Mouse (Mus musculus) midbrain, embryonic 12.5 days (tissue): ENCODE results near the gene Rftn2. TPM values are rescaled to one million over a fixed set of nuclear protein-coding genes. Genes with fewer than 3 reads are reported as not detected.
A peak's percentile ranks its signal among the peaks of the same experiment; 100 is the strongest.
"Not testable (repeated sequence)": the region's sequence is repeated elsewhere in the genome, so short reads cannot be mapped to it uniquely, and the experiment has no call there.

Source experiments
- ATAC-seq: fragments of 200-750 bp; cut with Nextera tagmentation; 2 replicates; pipeline ENCODE4 v1.8.0; 2017; ENCODE audit warnings: low read depth, moderate TSS enrichment, moderate library complexity; ENCODE audit not compliant: low FRiP score
- H3K27ac ChIP-seq: fragments of 300-500 bp; sonication (generic); replicated peaks from 2 replicates; pipeline ENCODE4 v1.5.1; 2016; ENCODE audit warnings: mild to moderate bottlenecking
- H3K27me3 ChIP-seq: fragments of 300-500 bp; sonication (generic); 2 replicates; pipeline ENCODE4 v1.6.1; 2016; ENCODE audit warnings: mild to moderate bottlenecking
- H3K36me3 ChIP-seq: fragments of 300-500 bp; sonication (generic); 2 replicates; pipeline ENCODE4 v1.6.1; 2016
- H3K4me1 ChIP-seq: fragments of 300-500 bp; sonication (generic); 2 replicates; pipeline ENCODE4 v1.6.1; 2016
- H3K4me2 ChIP-seq: fragments of 300-500 bp; sonication (generic); replicated peaks from 2 replicates; pipeline ENCODE4 v1.6.1; 2016; ENCODE audit warnings: mild to moderate bottlenecking, moderate library complexity
- H3K4me3 ChIP-seq: fragments of 300-500 bp; sonication (generic); 2 replicates; pipeline ENCODE4 v1.5.1; 2016; ENCODE audit warnings: mild to moderate bottlenecking
- H3K9ac ChIP-seq: fragments of 300-500 bp; sonication (generic); replicated peaks from 2 replicates; pipeline ENCODE4 v1.6.1; 2016; ENCODE audit warnings: mild to moderate bottlenecking, moderate library complexity
- H3K9me3 ChIP-seq: fragments of 300-500 bp; sonication (generic); 2 replicates; pipeline ENCODE4 v1.6.1; 2016; ENCODE audit warnings: mild to moderate bottlenecking
- WGBS: fragments of 180-500 bp; shearing (Covaris S2); methylation state at CpG from one replicate; pipeline ENCODE4 v1.1.7; 2016; 5-methylcytosine and 5-hydroxymethylcytosine counted together
- polyA plus RNA-seq: library from polyadenylated mRNA; unstranded; fragments of >200 nt; fragmentation: Nextera tagmentation; extraction: Ambion mirVana; gene quantifications from 2 replicates; pipeline ENCODE4 v1.2.1, GENCODE M21; 2016

Rftn2 gene
- polyA plus RNA-seq, 1 experiment from 2014 or later = 8.3 TPM

- Histone ChIP-seq H3K4me3 (peak overlapping the region; percentile 98), H3K27me3 (no peaks in the 10 kb centered on the region), H3K4me1 (peaks cover 13% of the 10 kb centered on the region), H3K4me2 (peak overlapping the region; percentile 63), H3K27ac (peak overlapping the region; percentile 99), H3K9ac (peak overlapping the region; percentile 98), H3K36me3 (peaks cover 10% of the 10 kb centered on the region), H3K9me3 (no peaks in the 10 kb centered on the region)
- no peak; the same call in 1 of the 2 replicates for ATAC-seq
- under 1% methylated on average over 32 of the region's 47 CpGs for WGBS
These were observed 95.1 kb downstream of the Rftn2 start for GRCm38 (mm10) chr1:55131424-55132014.

GRCm38 (mm10) chr1:55130943-55131401, 95.6 kb downstream of the Rftn2 start, which contains the start of gene Mob4:
Gene Mob4 (plus strand): TSS chr1:55131231.
- H3K27me3 ChIP-seq = no peaks in the 10 kb centered on the region
- H3K36me3 ChIP-seq = peaks cover 10% of the 10 kb centered on the region
- peaks cover 13% of the 10 kb centered on the region for H3K4me1 ChIP-seq
- peak within 1 kb of the TSS; percentile 98 for H3K4me3 ChIP-seq
- peak; percentile 98 for ATAC-seq
- H3K9ac ChIP-seq = peak within 1 kb of the TSS; percentile 98
- under 1% methylated on average over 42 of the region's 42 CpGs for WGBS
- peak within 1 kb of the TSS; percentile 63 for H3K4me2 ChIP-seq
- no peaks in the 10 kb centered on the region for H3K9me3 ChIP-seq
- peak within 1 kb of the TSS; percentile 99 for H3K27ac ChIP-seq

GRCm38 (mm10) chr1:55130190-55130916, 96.2 kb downstream of the Rftn2 start:
- 68% methylated on average over 10 of the region's 10 CpGs for WGBS
- ATAC-seq = no peak
- Histone ChIP-seq H3K4me2 (peak overlapping the region; percentile 63), H3K27ac (peak overlapping the region; percentile 99), H3K9me3 (no peaks in the 10 kb centered on the region), H3K4me1 (peaks cover 13% of the 10 kb centered on the region), H3K27me3 (no peaks in the 10 kb centered on the region), H3K4me3 (peak overlapping the region; percentile 98), H3K36me3 (0 out of 2 replicates have a peak, but pooled peaks cover 6% of the 10 kb centered on the region), H3K9ac (peak overlapping the region; percentile 98)

GRCm38 (mm10) chr1:55129716-55130115, 96.9 kb downstream of the Rftn2 start:
- Histone ChIP-seq H3K27me3 (no peaks in the 10 kb centered on the region), H3K4me3 (no peak overlapping the region), H3K4me2 (no peak overlapping the region), H3K9ac (no peak overlapping the region), H3K36me3 (0 out of 2 replicates have a peak, but pooled peaks cover 4% of the 10 kb centered on the region), H3K4me1 (peaks cover 13% of the 10 kb centered on the region), H3K27ac (no peak overlapping the region), H3K9me3 (no peaks in the 10 kb centered on the region)
- 92% methylated on average over 5 of the region's 5 CpGs for WGBS
- no peak for ATAC-seq

GRCm38 (mm10) chr1:55124136-55124535, 102.4 kb downstream of the Rftn2 start:
- not testable (repeated sequence) for H3K27ac ChIP-seq, H3K9ac ChIP-seq, H3K4me3 ChIP-seq, H3K36me3 ChIP-seq, H3K4me1 ChIP-seq, H3K4me2 ChIP-seq, H3K9me3 ChIP-seq, ATAC-seq, H3K27me3 ChIP-seq
- 95% methylated on average over 2 of the region's 2 CpGs for WGBS

- 90% methylated on average over 2 of the region's 2 CpGs for WGBS
- H3K27me3 ChIP-seq = no peaks in the 10 kb centered on the region
These were observed 103.0 kb downstream of the Rftn2 start for GRCm38 (mm10) chr1:55123561-55123960.

GRCm38 (mm10) chr1:55123046-55123445, 103.5 kb downstream of the Rftn2 start:
- Histone ChIP-seq H3K27ac (no peak overlapping the region), H3K9me3 (no peaks in the 10 kb centered on the region), H3K9ac (no peak overlapping the region), H3K4me2 (no peak overlapping the region), H3K36me3 (no peaks in the 10 kb centered on the region), H3K4me3 (no peak overlapping the region), H3K27me3 (no peaks in the 10 kb centered on the region), H3K4me1 (no peaks in the 10 kb centered on the region)
- WGBS = 89% methylated on average over 5 of the region's 5 CpGs
- ATAC-seq = no peak

More at GRCm38 (mm10) chr1:55123561-55123960, 103.0 kb downstream of the Rftn2 start:
- no peaks in the 10 kb centered on the region for H3K9me3 ChIP-seq
- no peak overlapping the region for H3K4me3 ChIP-seq
- H3K4me1 ChIP-seq = no peaks in the 10 kb centered on the region
- no peak for ATAC-seq
- no peak overlapping the region for H3K27ac ChIP-seq
- no peak overlapping the region for H3K4me2 ChIP-seq
- no peak overlapping the region for H3K9ac ChIP-seq
- no peaks in the 10 kb centered on the region for H3K36me3 ChIP-seq

Other genes with a start within 250 kb of the Rftn2 start
- gene Sf3b1, start 199.3 kb downstream of the Rftn2 start, polyA plus RNA-seq = 344 and 364 TPM in 2 replicates
- gene Coq10b, start 174.0 kb downstream of the Rftn2 start, polyA plus RNA-seq = 30.1 and 30.9 TPM in 2 replicates
- gene Hspe1, start 138.7 kb downstream of the Rftn2 start, polyA plus RNA-seq = 373 and 400 TPM in 2 replicates
- 337 and 368 TPM in 2 replicates for gene Hspd1, start 138.5 kb downstream of the Rftn2 start, polyA plus RNA-seq
- 158 and 161 TPM in 2 replicates for gene Mob4, start 95.6 kb downstream of the Rftn2 start, polyA plus RNA-seq
- gene Mars2, start 10.4 kb upstream of the Rftn2 start, polyA plus RNA-seq = 4.0 TPM in 2 replicates
- 0.28 TPM in 1 of 2 replicates, not detected in the other for gene Boll, start 136.7 kb upstream of the Rftn2 start, polyA plus RNA-seq
- 2.2 and 3.6 TPM in 2 replicates for gene Plcl1, start 179.1 kb upstream of the Rftn2 start, polyA plus RNA-seq